Mouse (Mus musculus) left cerebral cortex, adult 18-20 months (tissue): ENCODE results near the gene Olfr1411. TPM values are rescaled to one million over a fixed set of nuclear protein-coding genes. Genes with fewer than 3 reads are reported as not detected.

Source experiments
- DNase-seq, 2 experiments: peaks; one replicate each; pipeline ENCODE4 v3.0.0; 2021 to 2022; ENCODE audit warnings: low spot score in 2 of 2, mixed read lengths in 1 of 2
- long read RNA-seq, 2 experiments: library from polyadenylated mRNA; stranded (forward); transcript quantifications; one replicate each; pipeline ENCODE4 v2.0.0; 2021
- total RNA-seq, 2 experiments: library from RNA; stranded (reverse); gene quantifications; 2 replicates each; pipeline ENCODE4 v1.2.3; 2021

Gene Olfr1411
- total RNA-seq, result not detected
- long read RNA-seq, experiment 1, result 0 reads
- long read RNA-seq, experiment 2, result 0 reads

DNA sequence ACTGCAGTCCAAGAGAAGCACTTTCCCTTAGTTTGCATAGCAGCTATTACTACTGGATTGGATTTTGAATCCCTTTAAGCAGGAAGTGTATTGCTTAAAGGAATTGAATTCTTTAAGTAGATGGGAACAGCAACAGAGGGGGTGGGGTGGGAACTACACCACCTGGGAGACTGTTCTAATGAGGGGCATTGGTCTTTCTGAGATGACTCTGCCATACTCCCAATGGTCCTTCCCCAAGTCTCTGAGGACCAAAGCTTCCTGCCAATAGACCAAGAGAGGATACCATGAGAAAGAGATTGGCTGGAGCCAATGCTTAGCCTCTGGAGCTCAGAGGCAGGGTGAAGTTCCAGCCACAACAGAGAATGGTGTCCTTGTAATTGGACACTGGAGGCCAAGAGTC is at the start of gene Olfr1411:
Gene Olfr1411 (plus strand): TSS at position 301 of the 400 bp plus-strand sequence.
- no peak for DNase-seq

GRCm38 (mm10) chr1:92545929-92546328 is 48.3 kb upstream of the Olfr1411 start:
- DNase-seq, result no peak

- DNase-seq, result no peak
Observed at GRCm38 (mm10) chr1:92571022-92571421, 23.2 kb upstream of the Olfr1411 start, which contains the start of gene Olfr1413. Gene Olfr1413, plus strand, starts transcription at chr1:92571322.

DNA sequence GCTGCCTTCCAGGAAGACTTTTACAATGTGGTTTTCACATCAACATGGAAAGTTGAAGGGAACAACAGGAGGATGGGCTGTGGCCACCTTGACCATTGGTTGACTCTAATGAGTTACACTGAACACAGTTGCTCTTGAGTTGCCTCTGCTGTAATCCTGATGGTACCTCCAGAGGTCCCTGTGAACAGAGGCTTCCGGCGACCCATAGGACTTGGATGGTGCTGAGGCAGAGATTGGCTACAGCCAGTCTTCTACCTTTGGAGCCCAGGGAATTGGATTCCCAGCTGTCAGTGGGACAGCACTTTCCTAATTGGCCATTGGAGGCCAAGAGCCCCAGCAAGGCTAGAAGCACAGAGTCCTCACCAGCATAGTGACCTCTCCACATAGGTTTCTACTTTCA is 8.7 kb upstream of the Olfr1411 start, which contains the start of gene Olfr1412:
Gene Olfr1412 (plus strand): TSS at position 301 of the 400 bp plus-strand sequence.
- no peak for DNase-seq

DNA sequence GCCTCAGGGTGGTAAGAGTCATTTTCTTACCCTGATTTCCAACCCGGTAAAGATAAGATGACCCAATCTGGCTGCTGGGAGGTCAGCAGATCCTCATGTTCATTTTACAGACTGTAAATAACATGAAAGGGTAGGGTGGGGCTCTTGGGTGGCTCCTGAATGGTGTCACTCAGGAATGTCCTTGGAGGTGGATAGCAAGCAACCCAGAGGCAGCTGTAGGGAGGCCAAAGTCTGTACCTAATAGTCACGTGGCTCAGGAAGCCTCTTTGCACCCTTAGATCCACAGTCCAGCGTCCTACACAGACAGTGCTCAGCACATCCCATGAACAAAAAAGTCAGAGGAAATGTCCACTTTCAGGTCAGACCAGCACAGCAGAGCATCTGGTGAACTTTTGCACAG is 1.8 kb downstream of the Olfr1411 start:
- no peak for DNase-seq

GRCm38 (mm10) chr1:92605482-92605881 is 11.3 kb downstream of the Olfr1411 start, which contains the start of gene Olfr1410:
Gene Olfr1410, plus strand, starts transcription at chr1:92605782.
- no peak for DNase-seq

DNA sequence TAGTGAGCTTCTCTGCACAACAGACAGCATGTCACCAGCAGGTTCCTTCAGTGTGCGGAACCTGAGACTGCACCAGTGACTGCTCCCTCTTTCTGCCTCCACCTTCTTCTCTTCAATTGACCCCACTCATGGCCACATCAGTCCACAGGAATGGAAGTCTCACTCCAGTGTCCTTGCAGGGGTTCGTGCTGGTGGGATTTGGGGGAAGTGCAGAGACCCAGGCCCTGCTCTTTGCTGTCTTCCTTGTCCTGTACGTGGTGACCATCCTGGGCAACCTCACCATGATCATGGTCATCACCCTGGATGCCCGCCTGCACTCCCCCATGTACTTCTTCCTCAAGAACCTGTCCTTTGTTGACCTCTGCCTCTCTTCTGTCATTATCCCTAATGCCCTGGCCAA is 13.5 kb downstream of the Olfr1411 start:
- DNase-seq, result no peak

GRCm38 (mm10) chr1:92611008-92611407 is 16.8 kb downstream of the Olfr1411 start:
- DNase-seq, result peak; percentile 63 to 71

DNA sequence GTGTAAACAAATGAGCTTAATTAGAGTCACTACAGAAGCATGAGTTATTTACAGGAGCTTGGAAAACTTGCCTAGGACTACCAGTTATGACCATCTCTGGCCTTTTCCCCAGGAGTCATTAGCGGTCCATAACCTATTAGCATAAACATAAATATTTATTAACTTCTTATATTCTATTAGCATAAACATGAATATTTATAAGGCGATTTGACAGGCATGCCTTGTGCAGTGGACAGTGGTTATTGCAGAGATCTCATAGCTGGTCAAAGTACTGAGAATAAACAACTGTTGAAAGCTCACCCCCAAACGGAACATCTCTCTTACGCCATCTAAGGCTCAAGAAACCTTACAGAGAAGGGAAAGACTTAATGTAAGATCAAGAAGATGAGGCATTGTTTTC is 19.0 kb downstream of the Olfr1411 start:
- no peak for DNase-seq

DNA sequence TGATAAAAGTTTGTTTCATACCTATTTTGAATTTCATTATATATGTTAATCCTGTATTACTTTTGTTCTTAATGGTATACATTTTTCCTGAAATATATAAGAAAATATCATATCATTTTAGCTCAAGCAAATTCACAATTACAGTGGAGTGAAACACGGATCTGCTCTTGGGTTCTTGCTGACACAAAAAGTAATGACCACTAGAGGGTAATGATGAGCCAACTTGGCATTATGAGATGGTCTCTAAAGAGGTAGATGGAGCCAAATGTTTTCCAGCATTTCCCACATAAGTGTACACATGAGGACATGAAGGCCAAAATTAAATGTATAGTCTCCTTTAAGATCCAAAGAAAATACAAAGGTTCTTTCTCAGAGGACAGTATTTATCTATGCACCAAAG is 20.3 kb downstream of the Olfr1411 start:
- no peak for DNase-seq

GRCm38 (mm10) chr1:92616046-92616445 is 21.8 kb downstream of the Olfr1411 start:
- no peak for DNase-seq

DNA sequence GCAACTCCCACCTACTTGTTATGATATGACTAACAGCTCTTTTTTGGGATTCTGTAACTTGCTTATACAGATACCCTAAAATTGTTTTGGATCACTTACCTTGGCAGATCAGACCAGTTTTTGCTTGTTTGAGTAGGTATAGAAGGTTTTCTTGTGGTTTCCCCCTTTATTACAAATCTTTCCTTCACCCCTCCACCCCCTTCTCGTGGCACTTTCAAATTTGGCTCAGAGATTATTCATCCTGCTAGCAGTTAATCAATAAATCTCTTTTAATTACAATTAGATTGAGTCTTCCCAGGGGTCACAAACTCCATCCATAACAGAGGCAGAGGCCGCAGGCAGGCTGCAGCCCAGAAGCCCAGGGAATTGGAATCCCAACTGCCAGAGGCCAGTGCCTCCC is 23.3 kb downstream of the Olfr1411 start, which contains the start of gene Olfr12:
Gene Olfr12 (plus strand): TSS at position 301 of the 400 bp plus-strand sequence.
- DNase-seq, result no peak

DNA sequence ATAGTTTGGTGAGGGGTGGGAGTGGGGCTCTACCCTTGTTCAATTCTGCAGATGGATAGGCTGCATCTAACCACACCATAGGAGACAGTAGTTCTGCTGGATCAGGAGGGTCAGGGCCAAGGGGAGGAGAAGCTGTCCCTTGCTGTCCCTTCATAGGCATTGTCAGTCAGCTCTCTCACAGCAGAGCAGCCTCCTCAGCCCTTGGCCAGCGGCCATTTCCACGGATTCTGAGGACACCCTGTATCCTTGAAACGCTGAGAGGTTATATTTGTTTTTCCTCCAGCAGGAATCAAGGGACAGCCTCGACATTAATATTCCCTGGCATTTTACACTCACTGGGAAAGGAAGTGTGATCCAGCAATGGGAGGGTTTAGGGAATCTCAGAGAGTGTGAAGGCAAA is 24.1 kb downstream of the Olfr1411 start:
- DNase-seq, result no peak

DNA sequence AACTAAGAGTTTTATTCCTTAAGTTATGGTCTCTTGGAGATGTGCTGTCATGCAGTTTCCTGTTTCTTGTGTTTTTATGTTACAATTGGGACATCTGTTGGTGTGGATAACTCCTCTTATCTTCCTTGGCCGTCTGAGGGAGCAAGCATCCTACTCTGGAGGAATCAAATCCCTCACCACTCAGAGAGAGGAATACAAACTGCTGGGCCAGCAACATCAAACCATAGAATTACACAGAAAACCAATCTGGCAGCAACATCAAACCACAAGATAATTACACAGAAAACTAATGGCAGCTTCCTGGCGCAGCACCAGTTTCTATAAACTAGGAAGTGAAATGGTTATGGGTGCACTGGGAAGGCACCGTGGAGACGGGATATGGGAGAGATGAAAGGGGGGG is 34.0 kb downstream of the Olfr1411 start:
- no peak for DNase-seq

- DNase-seq, result no peak
Observed at GRCm38 (mm10) chr1:92632196-92632595, 38.0 kb downstream of the Olfr1411 start.

- DNase-seq, result no peak
Observed at GRCm38 (mm10) chr1:92632948-92633347, 38.7 kb downstream of the Olfr1411 start.

DNA sequence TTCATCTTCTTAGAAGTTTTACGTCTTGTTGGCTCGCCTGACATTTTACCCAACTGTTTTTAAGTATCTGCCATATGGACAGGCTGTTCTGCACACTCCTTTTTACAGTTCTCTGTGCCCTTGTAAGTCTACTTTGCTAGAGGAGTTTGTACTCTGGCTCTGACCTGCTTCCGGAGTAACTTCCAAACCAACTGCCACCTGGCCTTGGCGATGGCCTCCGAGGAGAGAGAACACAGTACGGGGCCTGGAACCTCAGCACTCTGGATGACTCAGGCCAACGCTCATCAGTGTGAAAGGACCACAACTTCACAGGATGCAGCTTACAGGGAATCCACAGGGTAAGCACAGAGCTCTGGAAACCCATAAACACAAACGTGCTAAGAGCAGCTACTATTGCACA is 39.5 kb downstream of the Olfr1411 start:
- peak in 1 of 2 experiments; percentile 1 for DNase-seq

DNA sequence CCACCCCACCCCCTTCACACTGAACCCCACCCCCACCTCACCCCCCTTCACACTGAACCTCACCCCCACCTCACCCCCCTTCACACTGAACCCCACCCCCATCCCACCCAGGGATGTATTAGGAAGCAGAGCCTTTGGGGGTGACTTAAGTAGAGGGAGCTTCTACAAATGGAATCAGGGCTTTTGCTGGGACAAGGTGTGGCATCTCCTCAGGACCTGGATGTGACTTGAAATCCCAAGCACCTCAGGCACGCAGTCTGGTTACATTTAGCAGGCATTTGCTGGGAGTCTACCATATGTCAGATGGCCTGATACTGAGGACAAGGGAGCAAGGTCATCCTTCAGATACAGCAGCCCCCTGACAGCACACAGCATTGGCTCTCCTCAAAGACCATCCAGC is 40.4 kb downstream of the Olfr1411 start:
- DNase-seq, result no peak

DNA sequence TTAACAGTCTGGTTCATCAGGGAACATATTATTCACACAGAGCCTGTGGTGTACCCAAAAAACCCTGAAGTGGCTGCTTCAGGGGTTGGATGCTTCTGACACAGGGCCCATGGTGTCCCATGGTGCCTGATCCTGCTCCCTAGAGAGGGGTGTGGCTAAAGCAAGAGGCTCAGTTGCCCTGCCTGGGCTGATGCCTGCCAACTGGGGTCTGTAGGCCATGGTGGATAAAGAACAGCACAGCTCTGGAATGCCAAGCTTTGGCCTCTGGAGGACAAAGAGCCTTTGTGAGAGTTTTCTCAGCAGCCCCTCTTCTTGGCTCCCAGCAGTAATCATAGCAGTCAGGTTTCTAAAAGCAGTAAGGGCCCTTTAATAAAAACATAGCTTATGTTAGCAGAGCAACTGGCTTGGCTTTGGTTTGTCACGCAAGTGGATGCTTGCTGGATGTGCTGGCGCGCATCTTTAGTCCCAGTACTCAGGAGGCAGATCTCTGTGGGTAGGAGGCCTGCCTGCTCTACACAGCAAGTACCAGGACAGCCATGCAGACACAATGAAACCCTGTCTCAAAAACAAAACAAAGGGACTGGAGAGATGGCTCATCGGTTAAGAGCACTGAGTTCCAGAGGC is 40.9 kb downstream of the Olfr1411 start:
- no peak for DNase-seq

- DNase-seq, result no peak
Observed at GRCm38 (mm10) chr1:92636015-92636414, 41.8 kb downstream of the Olfr1411 start.

GRCm38 (mm10) chr1:92636676-92637075 is 42.5 kb downstream of the Olfr1411 start:
- no peak for DNase-seq

DNA sequence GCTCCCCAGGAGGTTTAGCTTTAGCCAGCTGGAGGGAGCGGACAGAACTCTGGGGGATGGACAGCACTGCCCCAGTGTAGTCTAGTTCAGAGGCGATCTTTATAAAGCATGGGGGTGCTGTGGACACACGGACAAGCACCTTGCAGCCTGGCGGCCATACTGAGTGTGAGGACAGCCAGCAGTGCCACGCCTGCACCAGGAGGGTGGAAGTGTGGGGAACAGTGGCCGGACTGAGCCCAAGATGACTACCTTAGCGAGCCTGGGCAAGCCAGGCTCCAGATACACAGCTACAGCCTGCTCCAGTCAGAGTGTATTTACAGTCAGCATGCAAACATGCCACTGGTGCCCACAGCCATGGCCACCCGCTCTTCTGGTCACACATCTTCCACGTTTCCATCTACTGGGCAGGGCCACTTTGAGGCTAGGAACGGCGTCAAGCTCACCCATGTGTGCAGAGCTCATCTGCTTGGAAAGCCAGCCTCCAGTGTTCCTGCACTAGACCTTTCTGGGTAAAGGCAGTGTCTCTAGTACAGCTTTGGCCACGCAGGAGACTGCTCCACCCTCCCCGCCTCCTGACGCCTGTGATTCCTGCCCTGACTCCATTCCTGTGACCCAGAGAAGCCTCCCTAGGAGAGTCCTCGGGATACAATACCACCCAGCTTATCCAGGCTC is 43.4 kb downstream of the Olfr1411 start:
- peak in 1 of 2 experiments; percentile 1 for DNase-seq

DNA sequence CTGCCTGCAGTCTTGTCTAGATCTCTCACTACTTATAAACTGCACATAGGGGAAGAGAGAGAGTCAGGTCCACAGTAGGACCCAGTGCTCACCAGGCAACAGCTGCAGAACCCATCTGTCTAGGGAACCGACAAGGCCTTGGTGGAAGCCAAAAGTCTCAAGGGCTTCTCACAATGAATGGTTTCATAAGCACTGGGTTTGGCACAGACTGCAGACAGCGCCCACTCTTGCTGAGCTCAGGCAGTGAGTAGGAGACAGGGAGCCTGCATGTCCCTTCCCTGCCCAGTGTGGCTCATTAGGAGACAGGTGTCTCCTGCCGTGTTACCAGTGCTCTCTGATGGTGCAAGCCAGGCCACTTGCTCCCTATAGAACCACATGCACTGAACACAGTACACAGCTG is 44.0 kb downstream of the Olfr1411 start:
- peak; percentile 62 to 81 for DNase-seq
